Mouse (Mus musculus): ENCODE data around the gene Ilkap. TPM values are rescaled to one million over a fixed set of nuclear protein-coding genes. Genes with fewer than 3 reads are reported as not detected.
A peak's percentile ranks its signal among the peaks of the same experiment; 100 is the strongest.

Gene Ilkap
- polyA plus RNA-seq, 1 experiment from 2014 or later: 57.6 TPM

DNA sequence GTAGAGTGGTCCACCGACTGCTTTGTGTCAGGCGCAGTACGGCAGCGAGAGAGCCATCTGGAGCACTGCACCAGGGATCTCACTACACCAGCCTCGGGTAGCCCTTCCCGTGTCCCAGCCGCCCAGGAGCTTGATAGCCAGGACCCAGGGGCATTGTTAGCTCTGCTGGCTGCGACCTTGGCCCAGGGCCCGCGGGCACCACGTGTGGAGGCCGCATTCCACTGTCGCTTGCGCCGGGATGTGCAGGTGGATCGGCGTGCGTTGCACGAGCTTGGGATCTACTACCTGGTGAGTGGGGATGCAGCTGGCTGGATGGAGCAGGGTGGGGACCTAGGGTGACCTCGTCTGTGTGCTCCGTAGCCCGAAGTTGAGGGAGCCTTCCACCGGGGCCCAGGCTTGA, 28.6 kb downstream of the Ilkap start:
- Histone ChIP-seq H3K4me2 (ENCODE audit: low read depth, low read length) (no peak overlapping the region), H3K36me3 (ENCODE audit: control insufficient read depth, insufficient read depth) (peaks cover 25% of the 10 kb centered on the region), H3K4me1 (ENCODE audit: control insufficient read depth, low read depth, low read length) (peaks cover 34% of the 10 kb centered on the region), H3K27me3 (ENCODE audit: control insufficient read depth, insufficient read depth, low read depth, low read length) (no peaks in the 10 kb centered on the region), H3K9ac (ENCODE audit: low read depth, low read length) (no peak overlapping the region), H3K4me3 (ENCODE audit: low read depth, low read length) (no peak overlapping the region), H3K27ac (ENCODE audit: low read length) (no peak overlapping the region), H3K9me3 (replicated peaks; ENCODE audit: control insufficient read depth, low read length) (no peaks in the 10 kb centered on the region)
- ATAC-seq (ENCODE audit: low read depth): no peak
- 81% methylated on average over 23 of the region's 23 CpGs for WGBS (ENCODE audit: insufficient replicate concordance)

GRCm38 (mm10) chr1:91369408-91369807, 29.2 kb downstream of the Ilkap start:
- Histone ChIP-seq H3K9me3 (replicated peaks; ENCODE audit: control insufficient read depth, low read length) (no peaks in the 10 kb centered on the region), H3K27me3 (ENCODE audit: control insufficient read depth, insufficient read depth, low read depth, low read length) (no peaks in the 10 kb centered on the region), H3K27ac (ENCODE audit: low read length) (no peak overlapping the region), H3K4me3 (ENCODE audit: low read depth, low read length) (no peak overlapping the region), H3K9ac (ENCODE audit: low read depth, low read length) (no peak overlapping the region), H3K4me1 (ENCODE audit: control insufficient read depth, low read depth, low read length) (peaks cover 34% of the 10 kb centered on the region), H3K36me3 (ENCODE audit: control insufficient read depth, insufficient read depth) (peaks cover 25% of the 10 kb centered on the region), H3K4me2 (ENCODE audit: low read depth, low read length) (no peak overlapping the region)
- no peak for ATAC-seq (ENCODE audit: low read depth)
- WGBS (ENCODE audit: insufficient replicate concordance): 59% methylated on average over 4 of the region's 4 CpGs

DNA sequence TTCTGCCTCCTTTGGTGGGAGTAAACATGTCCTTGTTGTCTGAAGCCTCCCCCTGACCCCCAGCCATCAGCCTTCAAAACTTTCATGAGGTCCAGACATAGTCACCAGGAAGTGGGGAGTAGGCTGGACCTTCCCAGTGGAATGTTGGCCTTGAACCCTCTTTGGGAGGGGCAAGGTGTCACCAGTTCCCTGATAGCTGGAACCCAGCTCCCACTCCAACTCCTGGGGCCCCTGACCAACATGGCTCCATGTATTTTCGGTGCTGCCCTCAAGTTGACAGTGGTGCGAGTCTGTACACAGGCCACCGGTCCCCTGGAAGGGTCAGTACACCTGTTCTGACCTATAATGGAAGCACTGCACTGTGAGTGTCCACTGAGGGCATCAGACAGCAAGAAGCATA, 31.3 kb downstream of the Ilkap start:
- Histone ChIP-seq H3K36me3 (ENCODE audit: control insufficient read depth, insufficient read depth) (peaks cover 14% of the 10 kb centered on the region), H3K9me3 (replicated peaks; ENCODE audit: control insufficient read depth, low read length) (no peaks in the 10 kb centered on the region), H3K27ac (ENCODE audit: low read length) (no peak overlapping the region; the same call in 1 of the 2 replicates), H3K4me1 (ENCODE audit: control insufficient read depth, low read depth, low read length) (peaks cover 17% of the 10 kb centered on the region), H3K4me2 (ENCODE audit: low read depth, low read length) (peak overlapping the region; percentile 95), H3K4me3 (ENCODE audit: low read depth, low read length) (peak overlapping the region; percentile 79), H3K27me3 (ENCODE audit: control insufficient read depth, insufficient read depth, low read depth, low read length) (no peaks in the 10 kb centered on the region), H3K9ac (ENCODE audit: low read depth, low read length) (peak overlapping the region; percentile 35)
- ATAC-seq (ENCODE audit: low read depth): no peak
- 89% methylated on average over 3 of the region's 3 CpGs for WGBS (ENCODE audit: insufficient replicate concordance)

DNA sequence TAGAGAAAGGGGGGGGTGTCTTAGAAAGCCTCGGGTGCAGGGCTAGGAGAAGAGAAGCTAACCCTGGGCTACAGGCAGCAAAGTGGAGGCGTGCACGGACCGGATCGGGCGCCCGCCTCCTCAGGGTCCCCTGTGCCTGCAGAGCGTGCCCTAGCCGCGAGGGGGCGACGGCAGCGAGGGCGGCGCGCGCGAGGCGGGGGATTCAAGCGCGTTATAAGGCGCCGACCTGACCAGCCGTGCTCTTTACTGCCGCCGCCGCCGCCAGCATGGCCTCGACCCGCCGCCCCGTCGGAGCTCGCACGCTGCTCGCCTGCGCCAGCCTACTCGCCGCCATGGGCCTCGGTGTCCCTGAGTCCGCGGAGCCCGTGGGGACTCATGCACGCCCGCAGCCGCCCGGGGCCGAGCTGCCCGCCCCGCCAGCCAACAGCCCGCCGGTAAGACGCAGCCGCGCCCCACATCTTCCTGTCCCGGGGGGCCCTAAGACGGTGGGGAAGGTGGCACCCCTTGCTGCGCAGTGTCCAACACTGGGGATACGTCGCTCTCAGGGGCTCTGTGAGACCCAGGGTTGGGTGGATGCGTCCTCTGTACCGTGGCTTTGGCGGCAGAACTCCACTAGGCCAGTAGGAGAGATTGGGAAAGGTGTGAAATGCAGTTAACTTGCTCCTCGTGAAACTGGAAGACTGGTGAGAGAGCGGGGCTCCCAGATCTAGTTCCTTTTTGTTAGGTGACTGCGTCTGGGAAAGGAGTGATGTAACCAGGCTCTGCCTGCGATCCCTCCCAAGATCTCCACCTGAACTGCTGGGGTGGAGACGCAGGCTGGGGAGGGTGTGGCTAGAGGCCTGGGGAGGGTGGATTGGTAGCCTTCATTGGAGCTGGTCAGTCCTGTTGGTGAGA, 32.2 kb downstream of the Ilkap start, which contains the start of gene Erfe:
Gene Erfe (plus strand): TSS at position 216 of the 894 bp plus-strand sequence.
- Histone ChIP-seq H3K27ac (ENCODE audit: low read length) (peak within 1 kb of the TSS; percentile 63), H3K36me3 (ENCODE audit: control insufficient read depth, insufficient read depth) (peaks cover 6% of the 10 kb centered on the region; the same call in 1 of the 2 replicates), H3K9me3 (replicated peaks; ENCODE audit: control insufficient read depth, low read length) (no peaks in the 10 kb centered on the region), H3K4me3 (ENCODE audit: low read depth, low read length) (peak within 1 kb of the TSS; percentile 79), H3K4me1 (ENCODE audit: control insufficient read depth, low read depth, low read length) (peaks cover 17% of the 10 kb centered on the region), H3K9ac (ENCODE audit: low read depth, low read length) (peak within 1 kb of the TSS; percentile 88), H3K4me2 (ENCODE audit: low read depth, low read length) (peak within 1 kb of the TSS; percentile 95), H3K27me3 (ENCODE audit: control insufficient read depth, insufficient read depth, low read depth, low read length) (no peaks in the 10 kb centered on the region)
- WGBS (ENCODE audit: insufficient replicate concordance): under 1% methylated on average over 68 of the region's 68 CpGs
- peak; percentile 90 for ATAC-seq (ENCODE audit: low read depth)

- 33% methylated on average over 8 of the region's 8 CpGs for WGBS (ENCODE audit: insufficient replicate concordance)
- peak overlapping the region; percentile 88 for H3K9ac ChIP-seq (ENCODE audit: low read depth, low read length)
- H3K27ac ChIP-seq (ENCODE audit: low read length): no peak overlapping the region
- H3K4me2 ChIP-seq (ENCODE audit: low read depth, low read length): peak overlapping the region; percentile 95
- no peaks in the 10 kb centered on the region for H3K27me3 ChIP-seq (ENCODE audit: control insufficient read depth, insufficient read depth, low read depth, low read length)
- H3K36me3 ChIP-seq (ENCODE audit: control insufficient read depth, insufficient read depth): 0 out of 2 replicates have a peak, but pooled peaks cover 5% of the 10 kb centered on the region
- ATAC-seq (ENCODE audit: low read depth): no peak
- peak overlapping the region; percentile 79 for H3K4me3 ChIP-seq (ENCODE audit: low read depth, low read length)
- no peaks in the 10 kb centered on the region for H3K9me3 ChIP-seq (replicated peaks; ENCODE audit: control insufficient read depth, low read length)
- H3K4me1 ChIP-seq (ENCODE audit: control insufficient read depth, low read depth, low read length): peaks cover 17% of the 10 kb centered on the region
These were observed 32.8 kb downstream of the Ilkap start for GRCm38 (mm10) chr1:91365816-91366214.

DNA sequence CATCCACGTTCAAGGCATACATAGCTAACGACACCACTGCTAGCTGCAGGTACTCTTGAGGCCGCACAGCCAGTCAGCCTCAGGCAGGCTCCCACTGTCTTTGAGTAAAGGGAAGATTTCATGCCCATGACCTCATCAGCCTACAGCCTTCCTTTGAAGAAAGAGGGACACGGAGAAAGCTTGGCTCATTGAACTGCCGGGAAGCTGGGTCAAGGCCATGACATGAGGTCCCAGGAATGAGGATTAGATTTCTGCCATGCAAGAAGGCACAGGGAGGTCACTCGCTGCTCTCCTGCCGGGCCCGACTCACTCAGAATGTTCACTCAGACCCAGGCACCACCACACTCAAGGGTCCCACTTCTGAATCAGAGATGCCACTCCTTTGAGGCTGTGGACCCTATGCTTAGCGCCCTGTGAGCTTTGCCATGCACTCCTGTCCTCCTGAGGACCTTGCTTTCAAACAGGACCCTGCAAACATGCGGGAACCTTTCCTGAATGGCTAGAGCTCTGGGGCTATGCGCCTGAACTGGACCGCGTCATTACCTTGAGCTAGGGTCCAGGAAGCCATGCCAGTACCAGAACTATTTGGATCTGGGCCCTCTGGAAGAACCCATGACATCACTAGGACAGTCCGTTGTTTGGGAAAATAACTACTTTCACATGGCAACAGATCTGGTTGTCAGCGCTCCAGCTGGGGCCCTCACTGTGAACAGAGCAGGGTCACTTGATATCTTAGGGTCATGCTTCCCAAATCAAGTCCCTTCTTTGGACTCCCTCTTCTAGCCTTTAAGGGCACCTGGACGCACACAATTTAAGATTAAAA, 33.6 kb downstream of the Ilkap start:
- WGBS (ENCODE audit: insufficient replicate concordance): 86% methylated on average over 16 of the region's 16 CpGs
- H3K4me1 ChIP-seq (ENCODE audit: control insufficient read depth, low read depth, low read length): peaks cover 17% of the 10 kb centered on the region
- no peak overlapping the region for H3K27ac ChIP-seq (ENCODE audit: low read length)
- no peak overlapping the region for H3K9ac ChIP-seq (ENCODE audit: low read depth, low read length)
- no peak overlapping the region for H3K4me3 ChIP-seq (ENCODE audit: low read depth, low read length)
- H3K36me3 ChIP-seq (ENCODE audit: control insufficient read depth, insufficient read depth): no peaks in the 10 kb centered on the region
- no peak for ATAC-seq (ENCODE audit: low read depth)
- no peaks in the 10 kb centered on the region for H3K9me3 ChIP-seq (replicated peaks; ENCODE audit: control insufficient read depth, low read length)
- no peaks in the 10 kb centered on the region for H3K27me3 ChIP-seq (ENCODE audit: control insufficient read depth, insufficient read depth, low read depth, low read length)
- H3K4me2 ChIP-seq (ENCODE audit: low read depth, low read length): no peak overlapping the region

DNA sequence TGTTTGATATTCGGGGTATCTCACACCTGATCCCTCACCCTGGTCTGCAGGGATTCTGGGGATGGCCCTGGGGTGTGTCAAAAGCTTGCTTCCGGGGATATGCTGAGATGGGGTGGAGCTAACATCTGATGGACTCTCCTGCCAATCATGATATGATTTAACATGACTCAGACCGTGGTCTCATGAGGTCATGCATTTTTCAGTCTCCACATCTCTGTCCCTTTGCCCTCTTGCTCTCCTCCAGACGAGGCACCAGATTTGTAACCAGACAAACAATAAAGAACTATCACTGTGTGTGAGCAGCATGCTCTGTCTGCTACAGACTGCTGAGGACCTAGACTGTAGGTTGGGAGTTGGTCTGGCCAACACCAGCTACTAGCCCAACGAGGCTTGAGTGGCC, 36.5 kb downstream of the Ilkap start:
- no peaks in the 10 kb centered on the region for H3K9me3 ChIP-seq (replicated peaks; ENCODE audit: control insufficient read depth, low read length)
- 53% methylated on average over 5 of the region's 5 CpGs for WGBS (ENCODE audit: insufficient replicate concordance)
- no peaks in the 10 kb centered on the region for H3K36me3 ChIP-seq (ENCODE audit: control insufficient read depth, insufficient read depth)
- no peaks in the 10 kb centered on the region for H3K27me3 ChIP-seq (ENCODE audit: control insufficient read depth, insufficient read depth, low read depth, low read length)
- H3K27ac ChIP-seq (ENCODE audit: low read length): no peak overlapping the region
- no peak overlapping the region for H3K9ac ChIP-seq (ENCODE audit: low read depth, low read length)
- ATAC-seq (ENCODE audit: low read depth): no peak
- H3K4me2 ChIP-seq (ENCODE audit: low read depth, low read length): no peak overlapping the region
- no peak overlapping the region for H3K4me3 ChIP-seq (ENCODE audit: low read depth, low read length)
- H3K4me1 ChIP-seq (ENCODE audit: control insufficient read depth, low read depth, low read length): peaks cover 12% of the 10 kb centered on the region

- Histone ChIP-seq H3K4me1 (ENCODE audit: control insufficient read depth, low read depth, low read length) (no peaks in the 10 kb centered on the region), H3K4me3 (ENCODE audit: low read depth, low read length) (no peak overlapping the region), H3K9ac (ENCODE audit: low read depth, low read length) (no peak overlapping the region), H3K27ac (ENCODE audit: low read length) (no peak overlapping the region), H3K27me3 (ENCODE audit: control insufficient read depth, insufficient read depth, low read depth, low read length) (no peaks in the 10 kb centered on the region), H3K9me3 (replicated peaks; ENCODE audit: control insufficient read depth, low read length) (no peaks in the 10 kb centered on the region), H3K4me2 (ENCODE audit: low read depth, low read length) (no peak overlapping the region), H3K36me3 (ENCODE audit: control insufficient read depth, insufficient read depth) (no peaks in the 10 kb centered on the region)
- no peak for ATAC-seq (ENCODE audit: low read depth)
- 68% methylated on average over 11 of the region's 11 CpGs for WGBS (ENCODE audit: insufficient replicate concordance)
These were observed 42.5 kb downstream of the Ilkap start for GRCm38 (mm10) chr1:91356105-91356504.

Data from liver, embryonic 16.5 days (tissue).